Mouse (Mus musculus) layer of hippocampus, adult 8-10 months (tissue): ENCODE data around the gene Prnp. TPM values are rescaled to one million over a fixed set of nuclear protein-coding genes. Genes with fewer than 3 reads are reported as not detected.

ENCODE experiments used
- DNase-seq, 2 experiments: peaks; one replicate each; pipeline ENCODE4 v3.0.0; 2022; ENCODE audit warnings: low spot score in 2 of 2
- total RNA-seq, 4 experiments: library from RNA; stranded (reverse); gene quantifications; 2 replicates each; pipeline ENCODE4 v1.2.4; 2022

Gene Prnp
- total RNA-seq, result 1,000 to 10,000 TPM; 1,012 to 1,060 (median 1,025) TPM

- peak; percentile 86 to 89 for DNase-seq
These were observed at the start of gene Prnp, which contains the start of gene Prn for GRCm38 (mm10) chr2:131909683-131910572. Prnp (plus strand) TSS chr2:131909928. Prn (plus strand) TSS chr2:131909957.

DNA sequence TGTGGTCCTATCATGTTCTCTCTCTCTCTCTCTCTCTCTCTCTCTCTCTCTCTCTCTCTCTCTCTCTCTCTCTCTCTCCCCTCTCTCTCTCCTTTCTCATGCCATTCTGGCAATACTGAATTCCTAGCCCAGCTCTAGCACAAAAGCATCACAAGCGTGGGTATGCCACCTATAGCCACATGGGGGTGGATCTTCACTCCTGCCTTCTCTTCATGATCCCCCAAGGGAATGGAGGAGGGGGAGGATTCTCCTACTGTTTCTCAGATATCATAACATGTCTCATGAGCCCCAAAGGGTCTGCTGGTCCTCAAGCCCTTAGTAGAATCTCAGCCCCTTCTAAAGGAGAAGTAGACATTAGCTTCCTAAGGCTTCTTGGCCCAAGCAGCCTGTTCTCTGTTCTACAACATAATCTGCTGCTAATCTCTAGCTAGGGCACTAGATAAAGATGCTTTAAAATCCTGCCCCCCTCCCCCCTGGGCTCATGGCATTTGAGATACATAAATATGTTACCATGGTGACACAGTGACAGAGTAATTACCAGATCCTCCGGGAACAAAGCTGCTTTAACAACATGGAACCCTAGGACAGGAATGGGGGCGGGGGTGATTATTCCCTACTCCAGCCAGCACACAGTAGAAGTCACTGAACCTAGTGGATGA, 47.0 kb upstream of the Prnp start:
- no peak for DNase-seq

- DNase-seq, result no peak
These were observed 46.3 kb upstream of the Prnp start for GRCm38 (mm10) chr2:131863472-131863871.

GRCm38 (mm10) chr2:131864262-131864796, 45.4 kb upstream of the Prnp start:
- no peak for DNase-seq

DNA sequence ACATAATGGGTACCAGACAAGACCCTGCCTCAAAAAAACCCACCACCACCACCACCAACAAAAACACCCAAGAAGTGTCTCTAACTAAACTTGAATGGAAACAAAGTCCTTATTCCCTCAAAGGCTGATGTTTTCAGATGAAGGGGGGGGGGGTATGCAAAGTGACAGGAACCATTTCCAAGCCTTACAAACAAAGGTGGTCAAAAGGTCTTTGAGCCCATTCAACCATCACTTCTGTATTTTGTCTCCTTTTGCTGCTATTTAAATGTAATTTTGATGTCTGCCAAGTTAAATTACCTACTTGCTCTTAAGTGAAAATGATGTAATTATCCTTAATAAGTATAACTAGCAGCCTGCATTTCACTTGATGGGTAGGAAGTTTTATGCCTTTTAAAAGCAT, 43.1 kb upstream of the Prnp start:
- no peak for DNase-seq

DNA sequence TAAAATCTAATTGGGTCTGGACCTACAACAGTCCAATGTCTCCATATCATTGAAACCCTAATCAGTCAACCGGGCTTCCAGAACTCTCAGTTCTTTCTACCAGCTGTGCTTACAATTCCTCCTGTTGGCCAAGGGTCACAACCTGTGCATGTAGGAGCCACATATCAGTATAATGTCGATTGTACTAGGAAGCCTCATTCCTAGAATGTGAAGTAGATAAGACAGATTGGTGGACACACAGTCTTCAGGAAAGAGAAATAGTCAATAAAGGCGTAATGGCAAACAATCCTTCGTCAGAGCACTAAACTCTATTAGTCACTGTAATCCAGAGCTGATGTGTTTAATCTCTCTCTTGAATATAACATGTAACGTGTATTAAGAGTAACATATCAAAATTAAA, 40.7 kb upstream of the Prnp start:
- no peak for DNase-seq

DNA sequence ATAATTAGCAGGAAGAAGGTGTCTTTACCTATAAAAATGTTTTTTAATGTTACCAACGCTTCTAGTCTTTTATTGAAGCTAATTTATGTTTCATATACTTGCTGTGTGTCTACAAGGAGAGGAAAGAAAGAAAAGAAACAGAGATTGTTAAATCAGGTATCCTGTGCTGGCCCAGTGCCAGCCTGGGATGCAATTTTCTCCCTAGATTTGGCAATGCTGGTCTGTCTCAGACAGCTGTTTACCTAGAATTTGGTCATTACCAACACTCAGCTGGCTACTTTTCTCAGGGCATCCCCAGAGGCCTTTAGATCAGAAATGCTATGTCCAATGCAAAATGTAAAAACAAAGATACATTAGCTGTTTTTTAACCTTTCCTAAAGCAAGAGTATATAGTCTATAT, 36.4 kb upstream of the Prnp start:
- DNase-seq, result no peak

DNA sequence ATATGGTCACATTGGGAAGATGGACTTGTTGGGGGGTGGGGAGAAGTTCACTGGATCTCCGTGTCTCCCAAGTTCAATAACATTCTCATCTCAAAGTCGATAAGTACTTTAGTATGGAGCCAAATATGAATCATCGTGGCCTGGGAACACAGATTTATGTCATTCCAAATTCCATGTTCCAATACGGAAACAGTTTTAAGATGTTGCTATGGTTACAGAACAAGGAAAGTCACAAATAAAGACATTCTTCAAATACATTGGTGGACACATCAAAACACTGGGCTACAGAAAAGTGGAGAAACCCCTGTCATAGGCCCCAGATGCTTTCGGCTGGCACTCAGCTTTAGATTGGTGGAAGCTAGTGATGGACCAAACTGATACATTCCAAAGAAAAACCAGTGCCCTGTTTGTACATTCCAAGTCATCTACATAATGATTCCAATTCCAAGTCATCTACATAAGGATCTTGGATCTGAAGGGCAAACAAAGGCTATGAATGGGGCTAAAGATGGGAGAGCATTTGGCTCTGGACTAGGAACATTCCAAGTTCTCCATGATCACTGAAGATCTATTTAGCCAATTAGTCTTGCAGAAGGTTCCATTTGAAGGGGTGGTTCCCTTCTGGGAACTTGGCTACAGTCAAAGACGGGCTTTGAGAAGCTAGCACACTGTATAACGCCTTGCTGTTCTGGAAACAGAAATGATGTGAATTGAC, 33.0 kb upstream of the Prnp start:
- DNase-seq, result no peak

- no peak for DNase-seq
These were observed 28.0 kb upstream of the Prnp start for GRCm38 (mm10) chr2:131881766-131882165.

- peak; percentile 70 to 73 for DNase-seq
These were observed 26.6 kb upstream of the Prnp start for GRCm38 (mm10) chr2:131883136-131883535.

DNA sequence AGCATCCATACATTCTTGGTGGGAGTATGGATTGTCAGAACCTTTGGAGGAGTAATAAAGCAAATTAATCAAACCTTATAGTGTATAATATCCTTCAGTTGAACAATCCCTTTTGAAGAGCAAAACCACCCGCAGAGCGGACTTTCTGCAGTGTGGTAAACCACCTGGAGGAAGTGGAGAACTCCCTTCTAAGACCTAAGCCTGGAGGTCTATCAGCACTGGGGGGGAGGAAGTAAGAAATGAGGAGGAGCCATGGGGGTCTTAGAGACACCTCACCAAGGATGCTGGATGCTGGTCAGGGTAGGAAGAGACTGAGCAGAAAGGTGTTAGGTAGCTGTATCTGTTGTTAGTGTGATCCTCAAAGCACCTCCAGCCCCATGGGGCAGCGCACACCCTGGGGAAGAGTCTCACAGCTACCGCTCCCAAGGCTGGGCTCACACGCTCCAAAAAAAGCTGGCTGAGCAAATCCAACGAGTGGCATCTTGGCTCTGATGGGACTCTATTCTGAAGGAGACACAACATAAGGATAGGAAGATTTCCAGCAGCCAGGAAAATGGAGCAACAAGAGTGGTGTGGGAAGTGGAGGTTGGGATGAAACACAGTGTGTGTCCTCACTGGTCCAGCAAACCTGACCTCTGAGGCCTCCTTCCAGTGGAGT, 23.1 kb upstream of the Prnp start:
- DNase-seq, result no peak

DNA sequence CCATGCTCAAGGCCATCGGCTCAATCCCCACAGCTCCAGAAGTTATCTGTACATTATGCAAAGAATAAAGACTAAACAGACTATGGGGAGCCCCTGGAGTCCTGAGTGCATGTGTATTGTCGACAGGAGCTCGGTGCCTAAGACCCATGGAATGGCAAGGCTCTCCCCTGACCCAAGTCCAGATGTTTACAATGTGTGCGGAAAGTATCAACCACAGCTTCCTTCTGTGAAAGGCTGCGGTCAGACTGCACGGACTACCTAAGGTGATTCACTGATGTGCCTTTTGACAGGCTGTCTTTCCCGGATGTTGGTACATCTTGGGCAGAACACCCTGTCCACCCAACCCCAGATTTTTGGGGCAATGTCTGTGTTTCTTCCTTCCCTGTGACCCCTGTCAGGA, 21.5 kb upstream of the Prnp start:
- DNase-seq, result no peak

DNA sequence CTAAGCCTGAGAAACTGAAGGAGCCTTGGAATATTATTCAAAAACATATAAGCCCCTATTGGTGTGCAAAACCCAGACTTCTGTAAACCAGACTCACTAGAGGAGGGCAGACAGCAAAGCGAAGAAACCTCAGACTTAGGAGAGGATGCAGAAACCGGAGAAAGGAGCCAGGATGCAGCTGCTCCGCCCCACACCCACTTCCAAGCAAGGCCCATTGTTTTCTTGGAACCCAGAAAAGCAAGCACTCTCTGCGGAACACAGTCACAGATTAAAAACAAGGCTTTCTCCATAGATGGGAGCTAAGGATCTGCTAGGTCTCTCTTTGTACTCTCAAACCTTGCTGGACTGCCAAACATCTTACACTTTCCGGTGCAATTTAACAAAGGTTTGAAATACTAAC, 17.2 kb upstream of the Prnp start:
- no peak for DNase-seq

DNA sequence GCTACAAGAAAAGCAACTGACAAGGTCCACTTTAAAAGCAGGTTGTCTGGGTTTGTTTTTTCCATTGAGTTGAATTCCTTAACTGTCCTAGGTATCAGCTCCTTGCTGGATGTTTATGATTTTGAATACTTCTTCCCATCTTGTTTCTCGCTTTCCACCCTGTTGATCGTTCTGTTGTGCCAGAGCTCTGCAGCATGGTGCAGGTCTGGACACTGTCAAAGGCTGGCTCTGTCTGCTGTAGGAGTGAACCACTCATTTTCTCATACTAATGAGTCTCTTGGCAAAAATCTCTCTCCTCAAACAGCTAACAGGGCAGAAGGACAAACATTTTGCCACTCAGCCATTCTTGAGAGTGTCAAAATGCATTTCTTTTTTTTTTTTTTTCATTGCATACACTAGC, 14.6 kb upstream of the Prnp start:
- DNase-seq, result no peak

DNA sequence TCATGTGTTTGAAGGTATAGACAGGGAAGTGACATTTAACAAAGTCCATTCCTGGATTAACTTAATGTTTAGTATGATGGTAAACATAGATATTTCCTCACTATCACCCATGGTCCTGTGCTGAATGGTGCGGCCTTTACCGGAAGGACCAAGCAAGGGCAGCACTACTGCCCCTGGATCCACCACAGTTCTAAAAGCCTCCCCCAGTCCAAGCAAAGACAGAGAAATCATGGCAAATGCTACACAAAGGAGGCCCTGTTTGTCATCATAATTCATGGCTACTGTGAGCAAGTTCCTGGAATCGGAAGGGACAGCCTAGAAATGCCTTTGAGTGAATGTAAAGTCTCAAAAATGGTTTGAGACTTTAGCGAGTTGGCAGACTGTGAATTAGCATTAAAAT, 13.7 kb upstream of the Prnp start:
- DNase-seq, result no peak

DNA sequence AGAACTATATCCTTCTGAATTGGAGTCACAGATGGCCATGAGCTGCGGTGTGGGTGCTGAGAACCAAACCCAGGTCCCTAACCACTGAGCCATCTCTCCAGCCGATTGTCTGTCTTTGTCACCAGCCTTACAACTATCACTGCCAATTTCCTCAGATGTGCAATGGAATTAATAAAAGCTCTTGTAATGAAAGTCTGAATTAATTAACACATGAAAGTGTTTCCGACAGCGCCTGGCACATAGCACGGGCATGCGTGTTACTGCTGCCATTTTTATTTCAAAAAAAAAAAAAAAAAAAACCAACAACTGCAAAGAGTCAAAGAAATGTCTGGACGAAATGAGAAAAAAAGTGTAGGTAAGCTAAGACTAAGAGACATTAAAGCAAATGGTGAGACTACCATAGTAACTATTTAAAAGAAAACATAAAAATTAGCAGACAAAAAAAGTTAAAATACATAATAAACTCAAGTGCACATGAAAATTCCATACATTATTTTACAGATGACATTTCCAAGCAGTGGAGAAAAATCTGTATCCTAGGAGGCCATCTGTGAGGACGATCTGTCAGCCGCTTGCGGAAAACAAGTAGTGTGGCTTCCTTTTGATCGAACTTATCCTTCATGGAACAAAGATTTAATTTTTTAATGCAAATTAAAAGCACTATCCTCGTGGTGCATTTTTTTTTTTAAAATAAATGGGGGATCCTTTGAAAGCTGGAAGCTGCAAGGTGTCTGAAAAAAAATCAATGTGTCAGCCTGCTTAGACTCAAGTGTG, 12.2 kb upstream of the Prnp start:
- DNase-seq, result no peak

DNA sequence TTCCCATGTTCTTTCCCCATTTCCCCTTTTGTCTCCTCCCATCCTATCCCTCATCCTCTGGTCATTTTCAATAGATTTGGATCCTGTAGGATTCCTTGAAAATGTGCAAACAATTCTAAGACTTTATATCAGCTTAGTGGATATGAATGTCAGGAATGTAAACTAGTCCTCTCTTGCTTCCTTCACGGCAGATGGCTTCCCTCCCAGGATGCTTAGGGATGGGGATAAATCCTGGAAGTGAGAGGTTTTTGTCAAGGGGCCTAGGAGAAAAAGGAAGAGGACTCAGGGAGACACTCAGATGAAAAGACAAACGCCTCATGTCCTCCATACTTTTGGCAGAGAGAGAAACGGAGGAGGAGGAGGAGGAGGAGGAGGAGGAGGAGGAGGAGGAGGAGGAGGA, 7.3 kb upstream of the Prnp start:
- no peak for DNase-seq

DNA sequence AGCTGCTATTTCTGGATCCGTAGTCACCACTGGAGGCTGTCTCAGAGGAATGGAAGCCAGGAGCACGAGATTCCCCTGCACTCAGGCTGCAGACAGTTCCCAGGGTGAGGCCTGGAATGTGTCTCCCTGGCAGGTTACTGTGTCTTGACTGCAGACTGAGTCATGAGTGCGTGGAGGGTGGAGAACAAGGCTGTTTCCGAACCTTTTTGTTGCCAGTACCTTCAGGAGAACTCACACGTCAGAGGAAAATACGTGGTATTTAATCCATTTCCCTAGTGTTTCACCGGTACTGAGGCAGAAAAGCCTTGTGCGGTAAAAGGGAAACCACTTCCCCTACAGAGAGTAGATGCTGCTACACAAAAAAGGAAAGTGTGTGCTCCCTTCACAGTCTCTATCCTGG, 6.9 kb upstream of the Prnp start:
- DNase-seq, result no peak

DNA sequence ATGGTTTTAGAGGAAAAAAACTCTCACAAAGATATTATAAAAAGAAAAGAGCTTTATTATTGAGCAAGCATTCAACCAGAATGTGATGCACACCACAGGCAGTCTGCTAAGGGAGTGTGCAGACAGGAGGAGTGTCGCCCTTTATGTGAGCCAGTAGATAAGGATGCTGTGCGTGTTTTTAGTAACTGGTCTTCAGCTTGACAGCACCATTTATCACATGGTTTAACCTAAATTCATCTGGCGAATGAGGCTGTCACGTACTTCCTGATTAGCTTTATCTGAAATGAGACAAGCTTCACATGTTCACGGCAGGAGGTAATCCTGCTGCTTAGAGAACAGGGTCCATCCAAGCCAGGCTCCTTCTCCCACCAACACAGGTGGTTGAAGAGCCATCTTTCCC, 4.7 kb upstream of the Prnp start:
- DNase-seq, result no peak

- DNase-seq, result no peak
These were observed 4.0 kb upstream of the Prnp start for GRCm38 (mm10) chr2:131905776-131906175.

DNA sequence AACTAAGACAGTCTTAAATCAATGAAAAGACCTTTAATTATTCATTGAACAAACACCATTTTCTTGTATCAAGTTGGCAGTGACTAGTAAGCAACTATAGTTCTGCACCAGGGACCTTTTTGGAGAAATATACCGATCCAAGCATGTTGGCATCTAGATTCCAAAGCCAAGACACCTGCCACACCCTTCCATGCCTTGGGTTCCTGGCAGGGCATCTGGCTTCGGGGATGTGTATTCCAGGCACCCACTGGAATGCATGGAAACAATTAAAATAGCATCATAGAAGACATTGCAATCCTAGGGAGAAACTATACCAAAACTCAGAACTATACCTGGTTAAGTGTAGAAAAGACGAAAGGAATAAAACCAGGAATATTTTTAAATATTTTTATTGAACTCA, 3.5 kb upstream of the Prnp start:
- no peak for DNase-seq
